Mouse (Mus musculus) myocyte (in vitro differentiated cells): ENCODE measurements at regions not wholly inside any gene's neighbourhood (a gene's known extent, or its start where the extent isn't known, plus 50 kb on each side); places are given as distances from the start of the nearest gene placed in this dataset.

Source experiments
- H3K27me3 ChIP-seq: one replicate; pipeline ENCODE4 v1.6.1; 2011; ENCODE audit not compliant: control insufficient read depth, insufficient read depth, insufficient read length
- H3K36me3 ChIP-seq: one replicate; pipeline ENCODE4 v1.6.1; 2011; ENCODE audit not compliant: control insufficient read depth, insufficient read depth
- H3K4me2 ChIP-seq: one replicate; pipeline ENCODE4 v1.6.1; 2011; ENCODE audit warnings: low read depth, control low read depth
- H3K4me3 ChIP-seq: one replicate; pipeline ENCODE4 v1.5.1; 2011; ENCODE audit warnings: mild to moderate bottlenecking, control low read depth, moderate library complexity
- H3K79me2 ChIP-seq: one replicate; pipeline ENCODE4 v1.6.1; 2011; ENCODE audit not compliant: control insufficient read depth, insufficient read depth
- H3ac ChIP-seq: one replicate; pipeline ENCODE4 v1.6.1; 2011; ENCODE audit not compliant: control insufficient read depth, insufficient read length
- CEBPB ChIP-seq: IDR thresholded peaks from 2 replicates; pipeline ENCODE4 v1.6.1; 2011; ENCODE audit warnings: mild to moderate bottlenecking, moderate library complexity; ENCODE audit not compliant: poor library complexity, insufficient read depth, severe bottlenecking
- E2F4 ChIP-seq: IDR thresholded peaks from one replicate; pipeline ENCODE4 v1.6.1; 2011; ENCODE audit warnings: mild to moderate bottlenecking, control low read depth, moderate library complexity; ENCODE audit not compliant: insufficient read depth
- MAX ChIP-seq: IDR thresholded peaks from one replicate; pipeline ENCODE4 v1.6.1; 2011; ENCODE audit warnings: low read depth, mild to moderate bottlenecking, control low read depth
- MYOD1 ChIP-seq, 3 experiments: IDR thresholded peaks; one replicate each; pipeline ENCODE4 v1.6.1; 2011; ENCODE audit warnings: control low read depth in 2 of 3, low read depth in 2 of 3, mild to moderate bottlenecking in 2 of 3, moderate library complexity in 1 of 3; ENCODE audit not compliant: insufficient read length in 2 of 3, control insufficient read depth in 1 of 3
- MYOG ChIP-seq, 3 experiments: IDR thresholded peaks; one replicate each; pipeline ENCODE4 v1.6.1; 2011; ENCODE audit warnings: control low read depth in 2 of 3, low read depth in 2 of 3, mild to moderate bottlenecking in 2 of 3; ENCODE audit not compliant: insufficient read length in 2 of 3, control insufficient read depth in 1 of 3, insufficient read depth in 1 of 3
- POLR2A ChIP-seq: IDR thresholded peaks from one replicate; pipeline ENCODE4 v1.6.1; 2011; ENCODE audit warnings: low read depth, mild to moderate bottlenecking, control low read depth, moderate library complexity; ENCODE audit not compliant: insufficient read length
- POLR2AphosphoS2 ChIP-seq: IDR thresholded peaks from one replicate; pipeline ENCODE4 v1.6.1; 2011; ENCODE audit warnings: low read depth, control low read depth; ENCODE audit not compliant: insufficient read length
- REST ChIP-seq: IDR thresholded peaks from one replicate; pipeline ENCODE4 v1.6.1; 2011; ENCODE audit warnings: mild to moderate bottlenecking, control low read depth, moderate library complexity; ENCODE audit not compliant: insufficient read depth, insufficient read length
- SRF ChIP-seq: IDR thresholded peaks from one replicate; pipeline ENCODE4 v1.6.1; 2011; ENCODE audit warnings: low read depth; ENCODE audit not compliant: control insufficient read depth, insufficient read length
- TCF12 ChIP-seq: IDR thresholded peaks from one replicate; pipeline ENCODE4 v1.6.1; 2011; ENCODE audit warnings: mild to moderate bottlenecking, control low read depth; ENCODE audit not compliant: poor library complexity, insufficient read depth, severe bottlenecking
- TCF3 ChIP-seq: IDR thresholded peaks from one replicate; pipeline ENCODE4 v1.6.1; 2011; ENCODE audit warnings: low read depth, control low read depth; ENCODE audit not compliant: insufficient read length
- USF1 ChIP-seq: IDR thresholded peaks from one replicate; pipeline ENCODE4 v1.6.1; 2011; ENCODE audit warnings: low read depth, mild to moderate bottlenecking, control low read depth, moderate library complexity

- Histone ChIP-seq H3ac (no peak overlapping the region), H3K27me3 (no peaks in the 10 kb centered on the region), H3K79me2 (no peaks in the 10 kb centered on the region), H3K36me3 (no peaks in the 10 kb centered on the region), H3K4me2 (no peak overlapping the region), H3K4me3 (no peak overlapping the region)
- peak in 1 of 3 experiments; percentile 33 for TF ChIP-seq MYOD1 (IDR thresholded peaks at IDR 0.05; ENCODE audit: control insufficient read depth in 1 of 3, insufficient read length in 2 of 3, low read depth in 2 of 3)
- TF ChIP-seq TCF12: no peak
- no peak for TF ChIP-seq MAX
- no peak for TF ChIP-seq REST
- TF ChIP-seq MYOG (IDR thresholded peaks at IDR 0.05; ENCODE audit: control insufficient read depth in 1 of 3, insufficient read depth in 1 of 3, insufficient read length in 2 of 3, low read depth in 2 of 3): peak in 1 of 3 experiments; percentile 12
- TF ChIP-seq E2F4: no peak
- TF ChIP-seq USF1: no peak
- TF ChIP-seq TCF3: no peak
These were observed 179.1 kb upstream of the Pcdh10 start for GRCm38 (mm10) chr3:45198994-45199589.

DNA sequence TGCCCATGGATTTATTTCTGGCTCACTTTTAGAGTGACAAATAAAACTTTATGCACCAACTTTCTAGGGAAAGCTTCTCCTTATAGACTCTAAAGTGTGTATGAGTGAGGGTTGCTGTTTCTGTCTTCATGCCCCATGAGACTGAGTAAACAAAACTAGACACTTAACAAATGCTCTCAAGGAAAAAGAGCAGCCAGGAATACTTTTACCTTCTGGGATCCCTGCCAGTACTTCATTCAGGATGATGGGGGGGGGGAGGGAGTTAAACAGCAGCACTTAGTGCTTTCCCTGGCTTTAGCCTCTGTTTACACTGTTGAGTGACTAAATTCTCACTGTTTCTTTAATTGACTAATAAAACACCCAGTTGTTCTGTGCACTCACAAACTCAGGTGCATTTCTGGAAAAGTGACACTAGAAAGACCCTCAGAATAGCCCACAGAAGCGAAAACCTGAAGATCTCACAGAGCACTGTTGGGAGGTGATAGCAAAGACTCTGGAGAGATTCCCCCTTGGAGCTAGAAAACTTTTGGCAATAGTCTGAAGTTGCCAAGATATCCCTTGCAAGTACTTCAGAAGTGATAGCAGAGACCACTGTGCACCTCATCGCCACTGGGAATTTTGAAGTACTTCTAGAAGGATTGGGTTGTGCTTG is 173.7 kb upstream of the Pcdh10 start:
- H3K4me2 ChIP-seq: no peak overlapping the region
- H3K27me3 ChIP-seq: no peaks in the 10 kb centered on the region
- no peak overlapping the region for H3ac ChIP-seq
- H3K36me3 ChIP-seq: no peaks in the 10 kb centered on the region
- TF ChIP-seq REST (no peak), SRF (no peak), TCF3 (no peak), MYOG (IDR thresholded peaks at IDR 0.05; ENCODE audit: control insufficient read depth in 1 of 3, insufficient read depth in 1 of 3, insufficient read length in 2 of 3, low read depth in 2 of 3) (no peak), CEBPB (no peak), E2F4 (no peak), POLR2AphosphoS2 (no peak), MYOD1 (IDR thresholded peaks at IDR 0.05; ENCODE audit: control insufficient read depth in 1 of 3, insufficient read length in 2 of 3, low read depth in 2 of 3) (no peak), MAX (no peak), TCF12 (no peak), USF1 (no peak), POLR2A (no peak)
- no peaks in the 10 kb centered on the region for H3K79me2 ChIP-seq
- no peak overlapping the region for H3K4me3 ChIP-seq

DNA sequence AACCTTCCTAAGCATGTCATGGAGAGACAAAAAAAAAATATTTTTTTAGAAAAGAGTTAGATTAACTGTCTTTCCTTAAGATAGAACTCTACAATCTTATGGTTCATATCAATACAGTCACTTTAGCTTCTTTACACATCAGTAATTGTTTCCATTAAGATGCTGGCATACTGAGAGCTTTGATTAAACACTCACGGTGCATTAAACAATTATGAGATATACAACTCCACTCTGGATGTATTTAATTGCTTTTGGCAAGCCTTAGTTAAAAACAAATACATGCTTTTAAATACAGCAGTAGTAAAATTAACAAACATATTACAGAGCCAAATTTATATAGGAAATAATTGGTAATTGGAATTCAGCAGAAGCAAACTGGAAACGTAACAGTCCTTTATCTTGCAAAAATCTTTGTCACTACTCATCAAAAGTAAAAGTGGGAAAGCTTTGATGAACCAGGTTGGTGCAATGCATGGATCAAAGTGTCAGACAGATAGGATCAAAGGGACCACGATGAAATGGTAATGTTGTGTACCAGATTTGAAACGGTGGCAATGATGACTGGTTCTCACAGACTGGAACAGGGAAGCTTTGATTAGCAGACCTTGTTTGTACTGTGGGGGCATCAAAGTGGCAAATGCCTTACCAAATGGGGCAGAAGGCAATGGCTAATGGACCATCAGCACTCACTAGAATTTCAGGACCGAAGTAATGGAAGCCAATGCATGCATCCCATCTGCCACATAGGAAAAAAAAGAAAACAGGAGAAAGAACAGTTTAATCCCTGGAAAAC is 146.4 kb upstream of the Pcdh10 start:
- TF ChIP-seq TCF12 (no peak), MAX (no peak), MYOG (IDR thresholded peaks at IDR 0.05; ENCODE audit: control insufficient read depth in 1 of 3, insufficient read depth in 1 of 3, insufficient read length in 2 of 3, low read depth in 2 of 3) (no peak), REST (no peak), POLR2AphosphoS2 (no peak), USF1 (no peak), CEBPB (no peak), SRF (no peak)
- Histone ChIP-seq H3K4me3 (no peak overlapping the region), H3K36me3 (no peaks in the 10 kb centered on the region), H3K27me3 (no peaks in the 10 kb centered on the region), H3K79me2 (no peaks in the 10 kb centered on the region), H3ac (no peak overlapping the region), H3K4me2 (no peak overlapping the region)

DNA sequence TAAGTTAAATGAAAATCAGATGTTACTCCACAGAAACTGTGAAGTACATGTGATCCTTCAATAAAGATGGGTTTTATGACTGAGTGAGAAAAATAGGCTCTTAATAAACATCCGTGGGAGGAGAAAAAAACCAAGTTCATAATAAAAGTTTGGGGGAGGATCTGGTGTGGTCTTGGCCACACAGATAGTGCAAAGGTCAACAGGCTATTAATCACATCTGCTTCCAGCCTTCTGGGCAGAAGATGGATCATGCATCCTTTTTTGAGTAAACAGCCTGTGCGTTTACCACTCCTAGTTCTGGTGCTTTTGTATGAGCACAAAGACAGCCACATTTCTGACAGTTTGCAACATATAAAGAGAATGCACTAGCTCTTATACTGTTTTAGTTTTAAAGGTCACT is 139.7 kb upstream of the Pcdh10 start:
- no peaks in the 10 kb centered on the region for H3K36me3 ChIP-seq
- TF ChIP-seq POLR2AphosphoS2 (no peak), MYOG (IDR thresholded peaks at IDR 0.05; ENCODE audit: control insufficient read depth in 1 of 3, insufficient read depth in 1 of 3, insufficient read length in 2 of 3, low read depth in 2 of 3) (no peak), TCF3 (no peak), E2F4 (no peak), MAX (no peak), POLR2A (no peak), SRF (no peak)
- H3K4me3 ChIP-seq: no peak overlapping the region
- no peaks in the 10 kb centered on the region for H3K27me3 ChIP-seq
- H3K79me2 ChIP-seq: no peaks in the 10 kb centered on the region
- H3K4me2 ChIP-seq: no peak overlapping the region
- H3ac ChIP-seq: no peak overlapping the region

- H3K4me3 ChIP-seq: no peak overlapping the region
- H3K36me3 ChIP-seq: no peaks in the 10 kb centered on the region
- H3ac ChIP-seq: no peak overlapping the region
- no peak overlapping the region for H3K4me2 ChIP-seq
- TF ChIP-seq MYOD1 (IDR thresholded peaks at IDR 0.05; ENCODE audit: control insufficient read depth in 1 of 3, insufficient read length in 2 of 3, low read depth in 2 of 3) (no peak), CEBPB (no peak), E2F4 (no peak), SRF (no peak), REST (no peak), USF1 (no peak), TCF3 (no peak), MYOG (IDR thresholded peaks at IDR 0.05; ENCODE audit: control insufficient read depth in 1 of 3, insufficient read depth in 1 of 3, insufficient read length in 2 of 3, low read depth in 2 of 3) (no peak), MAX (no peak), POLR2AphosphoS2 (no peak), TCF12 (no peak), POLR2A (no peak)
- no peaks in the 10 kb centered on the region for H3K27me3 ChIP-seq
- no peaks in the 10 kb centered on the region for H3K79me2 ChIP-seq
These were observed 132.7 kb upstream of the Pcdh10 start for GRCm38 (mm10) chr3:45245456-45245855.
